Mouse (Mus musculus) regulatory T cell (primary cell): ENCODE measurements around the gene Ifnlr1.

Experiments
- in situ Hi-C: fragments of 300-600 bp; cut with MboI, MseI; formaldehyde crosslinking; loops from one replicate; pipeline ENCODE4 v1.15.1; 2025; ENCODE audit warnings: high pct_unique_total_duplicates

Gene Ifnlr1

GRCm38 (mm10) chr4:135684731-135685130, 1.4 kb upstream of the Ifnlr1 start:
- in situ Hi-C loops: no loop called here

- in situ Hi-C loops: no loop called here
Measured at GRCm38 (mm10) chr4:135686568-135686953, 474 bp downstream of the Ifnlr1 start.

GRCm38 (mm10) chr4:135689797-135690196, 3.7 kb downstream of the Ifnlr1 start:
- in situ Hi-C loops: no loop called here

- in situ Hi-C loops: no loop called here
Measured at GRCm38 (mm10) chr4:135690241-135690640, 4.2 kb downstream of the Ifnlr1 start.

- in situ Hi-C loops: no loop called here
Measured at GRCm38 (mm10) chr4:135692916-135693315, 6.8 kb downstream of the Ifnlr1 start.

GRCm38 (mm10) chr4:135698498-135698897, 12.4 kb downstream of the Ifnlr1 start:
- in situ Hi-C loops: no loop called here

- in situ Hi-C loops: no loop called here
Measured at GRCm38 (mm10) chr4:135703497-135703896, 17.4 kb downstream of the Ifnlr1 start.

- in situ Hi-C loops: no loop called here
Measured at GRCm38 (mm10) chr4:135704016-135704415, 17.9 kb downstream of the Ifnlr1 start.

- in situ Hi-C loops: no loop called here
Measured at GRCm38 (mm10) chr4:135706045-135706444, 20.0 kb downstream of the Ifnlr1 start.

- in situ Hi-C loops: no loop called here
Measured at GRCm38 (mm10) chr4:135709072-135709564, 23.0 kb downstream of the Ifnlr1 start.

GRCm38 (mm10) chr4:135709621-135710020, 23.5 kb downstream of the Ifnlr1 start:
- in situ Hi-C loops: loop anchor here (10.0 kb wide), 1 partner anchor 1455 kb away; the partner anchor contains the start of gene Grrp1

- in situ Hi-C loops: loop anchor here (10.0 kb wide), 1 partner anchor 1456 kb away; the partner anchor contains the start of gene Grrp1
Measured at GRCm38 (mm10) chr4:135710392-135710791, 24.3 kb downstream of the Ifnlr1 start.

GRCm38 (mm10) chr4:135714776-135715175, 28.7 kb downstream of the Ifnlr1 start:
- in situ Hi-C loops: loop anchor here (10.0 kb wide), 1 partner anchor 1460 kb away; the partner anchor contains the start of gene Grrp1

- in situ Hi-C loops: loop anchor here (10.0 kb wide), 1 partner anchor 1462 kb away; the partner anchor contains the start of gene Grrp1
Measured at GRCm38 (mm10) chr4:135716438-135716837, 30.4 kb downstream of the Ifnlr1 start.

GRCm38 (mm10) chr4:135722540-135723290, 36.6 kb downstream of the Ifnlr1 start:
- in situ Hi-C loops: no loop called here

GRCm38 (mm10) chr4:135726416-135726815, 40.3 kb downstream of the Ifnlr1 start:
- in situ Hi-C loops: no loop called here

- in situ Hi-C loops: no loop called here
Measured at GRCm38 (mm10) chr4:135727817-135728216, 41.7 kb downstream of the Ifnlr1 start, which contains the start of gene Il22ra1. Il22ra1 (plus strand) TSS chr4:135728172.

GRCm38 (mm10) chr4:135730204-135730603, 44.1 kb downstream of the Ifnlr1 start:
- in situ Hi-C loops: no loop called here

GRCm38 (mm10) chr4:135730951-135731350, 44.9 kb downstream of the Ifnlr1 start:
- in situ Hi-C loops: no loop called here

GRCm38 (mm10) chr4:135733901-135734300, 47.8 kb downstream of the Ifnlr1 start:
- in situ Hi-C loops: no loop called here

GRCm38 (mm10) chr4:135736903-135737302, 50.8 kb downstream of the Ifnlr1 start:
- in situ Hi-C loops: no loop called here

- in situ Hi-C loops: no loop called here
Measured at GRCm38 (mm10) chr4:135738237-135738636, 52.1 kb downstream of the Ifnlr1 start.

- in situ Hi-C loops: no loop called here
Measured at GRCm38 (mm10) chr4:135739148-135739547, 53.1 kb downstream of the Ifnlr1 start.
